Mouse (Mus musculus): ENCODE measurements around the gene Tjp2.
"Not testable (repeated sequence)": the region's sequence is repeated elsewhere in the genome, so short reads cannot be mapped to it uniquely, and the experiment has no call there.

The Tjp2 gene

GRCm38 (mm10) chr19:24224500-24225304 lies at the start of gene Tjp2:
Gene Tjp2 (minus strand): TSS chr19:24225030.
- peak; percentile 24 to 33 for DNase-seq

GRCm38 (mm10) chr19:24274281-24274680 lies 49.5 kb upstream of the Tjp2 start:
- no peak for DNase-seq

DNA sequence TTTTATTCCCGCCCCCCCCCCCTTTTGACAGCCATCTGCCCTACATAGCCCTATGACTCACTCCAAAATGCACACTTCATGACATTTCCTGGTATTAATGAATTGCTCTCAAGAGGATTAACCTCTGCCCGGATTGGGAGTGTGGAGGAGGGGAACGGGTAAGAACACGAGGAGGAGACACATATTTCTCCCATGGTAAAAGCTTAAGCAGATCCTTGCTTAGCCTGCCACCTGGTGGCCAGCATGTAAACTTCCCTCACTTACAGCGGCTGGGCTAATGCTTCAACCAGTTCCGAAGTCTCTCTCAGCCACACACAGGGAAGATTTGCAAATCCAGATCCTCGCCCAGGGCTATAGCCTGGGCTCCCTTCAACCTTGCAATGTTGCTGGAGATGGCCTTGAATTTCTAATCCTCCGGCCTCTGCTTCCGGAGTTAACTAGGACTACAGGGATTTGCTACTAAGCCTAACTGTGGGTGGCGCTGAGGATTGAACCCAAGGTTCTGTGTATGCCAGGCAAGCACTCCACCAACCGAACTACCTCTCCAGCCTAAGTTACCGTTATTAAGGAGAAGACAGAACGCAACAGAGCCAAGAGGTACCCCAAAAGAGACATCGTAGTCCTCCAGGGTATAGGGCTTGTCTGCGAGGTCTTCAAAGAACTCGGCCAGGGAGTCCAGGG lies 47.1 kb upstream of the Tjp2 start:
- DNase-seq: peak; percentile 35 to 75

DNA sequence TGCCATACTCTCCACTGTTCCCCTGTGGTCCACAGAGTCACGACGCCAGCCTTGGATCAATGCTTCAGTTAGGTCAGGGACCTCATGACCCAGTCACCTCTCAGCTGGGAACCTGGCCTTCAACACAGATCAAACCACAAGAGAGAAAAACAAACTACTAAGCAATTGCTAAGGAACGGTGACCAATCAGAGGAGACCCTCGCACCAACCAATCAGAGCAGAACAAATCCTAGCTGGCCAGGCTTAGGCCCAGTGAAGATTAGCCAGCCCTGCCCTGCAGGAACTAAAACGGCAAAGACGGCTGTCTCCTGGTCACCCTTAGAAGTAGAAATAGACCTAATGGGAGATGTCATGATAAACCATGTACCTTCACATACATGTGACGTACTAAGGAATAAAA lies 46.5 kb upstream of the Tjp2 start:
- DNase-seq: no peak

GRCm38 (mm10) chr19:24268531-24268930 lies 43.7 kb upstream of the Tjp2 start:
- no peak for DNase-seq

DNA sequence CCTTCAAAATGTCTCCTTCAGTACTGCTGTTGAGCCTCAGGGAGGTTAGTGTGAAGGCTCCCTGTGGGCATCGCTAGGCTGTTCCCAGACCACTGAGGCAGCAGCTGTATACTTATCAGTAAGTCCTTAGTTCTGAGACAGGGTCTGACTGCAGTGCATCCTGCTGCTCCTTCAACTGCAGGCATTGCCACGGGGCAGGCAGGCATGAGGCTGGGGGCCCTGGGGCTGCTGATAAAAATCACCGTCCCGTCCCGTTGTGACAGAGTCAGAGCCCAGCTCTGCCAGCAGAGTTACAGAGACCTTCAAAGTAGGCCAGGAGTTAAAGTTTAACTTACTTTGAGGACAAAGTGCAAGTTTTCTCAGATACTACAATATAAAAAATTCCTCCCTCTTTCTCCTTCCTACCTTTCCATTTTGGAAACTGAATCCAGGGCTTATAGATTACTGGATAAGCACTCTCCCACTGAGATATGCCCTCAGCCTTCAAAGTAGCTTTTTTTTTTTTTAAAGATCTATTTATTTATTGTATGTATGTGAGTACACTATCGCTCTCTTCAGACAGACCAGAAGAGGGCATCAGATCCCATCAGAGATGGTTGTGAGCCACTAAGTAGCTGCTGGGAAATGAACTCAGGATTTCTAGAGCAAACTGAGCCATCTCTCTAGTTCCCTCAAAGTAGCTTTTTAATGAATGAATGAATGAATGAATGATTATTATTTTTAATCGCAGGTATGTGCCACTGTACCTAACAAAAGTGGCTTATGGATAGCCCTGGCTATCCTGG lies 41.4 kb upstream of the Tjp2 start:
- DNase-seq: no peak

DNA sequence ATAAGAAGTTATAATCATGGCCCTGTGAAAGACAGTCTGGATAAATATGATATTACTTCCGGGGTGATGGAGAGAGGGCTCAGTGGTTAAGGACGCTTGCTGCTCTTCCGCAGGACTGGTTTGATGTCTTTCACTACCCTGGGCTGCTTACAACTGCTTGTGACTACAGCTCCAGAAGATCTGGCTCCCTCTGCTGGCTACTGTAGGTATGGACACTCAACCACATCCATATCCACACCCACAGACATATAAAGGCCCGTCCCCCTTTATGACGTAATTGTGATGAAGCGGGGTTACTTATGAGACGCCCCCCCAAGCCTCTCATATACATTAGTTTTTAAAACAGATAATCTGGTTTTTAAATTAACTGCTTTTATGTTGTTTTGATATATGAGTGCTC lies 40.2 kb upstream of the Tjp2 start:
- peak; percentile 18 to 73 for DNase-seq

DNA sequence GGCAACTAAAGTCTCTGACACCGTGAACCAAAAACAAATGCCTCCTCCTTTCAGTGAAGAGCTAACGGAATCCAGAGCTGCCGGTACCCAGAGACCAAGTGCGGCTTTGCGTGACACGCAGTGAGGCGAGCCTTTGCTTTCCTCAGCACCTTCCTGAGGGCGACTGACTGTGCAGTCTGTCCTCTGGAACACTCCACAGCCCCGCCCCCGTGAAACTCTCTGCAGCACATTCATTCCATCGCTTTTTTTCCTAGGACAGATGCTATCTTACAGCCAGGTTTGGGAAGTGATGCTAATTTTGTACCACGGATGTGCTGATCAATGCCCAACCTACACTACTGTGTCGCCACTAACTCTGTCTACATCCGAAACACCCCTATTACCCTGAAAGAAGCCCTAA lies 37.9 kb upstream of the Tjp2 start:
- no peak for DNase-seq

GRCm38 (mm10) chr19:24259390-24260351 lies 34.8 kb upstream of the Tjp2 start:
- DNase-seq: no peak

GRCm38 (mm10) chr19:24258368-24258767 lies 33.5 kb upstream of the Tjp2 start:
- no peak for DNase-seq

GRCm38 (mm10) chr19:24257962-24258361 lies 33.1 kb upstream of the Tjp2 start:
- DNase-seq: no peak

GRCm38 (mm10) chr19:24253657-24254260 lies 28.9 kb upstream of the Tjp2 start:
- DNase-seq: no peak

- no peak for DNase-seq
These were observed 27.0 kb upstream of the Tjp2 start for GRCm38 (mm10) chr19:24251869-24252268.

GRCm38 (mm10) chr19:24243340-24243739 lies 18.5 kb upstream of the Tjp2 start:
- DNase-seq: no peak

DNA sequence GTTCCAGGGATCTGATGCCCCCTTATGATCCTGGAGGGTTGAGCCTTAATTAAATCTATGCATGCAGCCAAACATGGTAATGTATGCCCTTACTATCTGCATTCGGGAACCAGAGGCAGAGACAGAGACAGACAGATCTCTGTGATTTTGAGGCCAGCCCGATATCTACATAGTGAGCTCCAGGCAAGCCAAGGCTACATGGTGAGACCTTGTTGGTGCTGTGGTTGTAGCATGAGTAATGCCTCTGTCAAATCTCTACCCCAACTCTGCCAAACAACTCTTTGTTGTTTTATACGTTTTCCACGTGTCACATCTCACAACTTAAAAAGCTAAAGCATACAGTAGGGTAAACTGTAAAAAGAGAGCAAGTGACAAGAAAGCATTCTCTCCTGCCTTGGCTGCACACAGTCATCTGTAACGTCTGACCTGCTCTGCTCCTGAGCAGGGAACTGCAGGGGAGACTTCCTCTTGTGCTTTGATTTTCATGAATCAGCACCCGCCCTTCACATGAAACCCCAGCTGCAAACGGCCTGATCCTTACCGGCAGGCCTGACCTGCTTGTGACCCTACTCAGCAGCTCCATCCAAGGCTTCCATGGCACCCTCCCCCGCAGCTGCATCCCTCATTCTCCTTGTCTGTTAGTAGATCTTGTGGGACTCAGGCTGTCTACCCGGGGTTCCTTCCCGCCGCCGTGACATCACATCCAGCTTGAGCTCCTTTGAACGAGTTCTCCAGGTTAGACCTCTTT lies 17.1 kb upstream of the Tjp2 start:
- DNase-seq: no peak

DNA sequence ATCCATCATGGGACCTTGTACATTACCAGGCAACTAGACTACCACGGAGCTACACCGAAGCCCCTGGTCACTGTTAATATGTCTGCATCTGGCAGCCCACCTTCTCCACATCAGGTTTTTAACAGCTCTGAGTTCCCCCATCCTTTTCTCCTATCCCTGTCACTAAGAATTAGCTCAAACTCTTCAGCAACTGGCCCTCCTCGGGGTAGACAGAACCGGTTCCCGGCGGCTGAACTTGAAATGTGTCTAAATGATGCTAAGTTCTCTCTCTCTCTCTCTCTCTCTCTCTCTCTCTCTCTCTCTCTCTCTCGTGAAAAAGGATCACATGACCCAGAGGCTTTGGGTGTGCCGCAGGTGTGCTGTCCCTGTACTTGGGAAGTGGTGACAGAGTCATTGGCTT lies 16.4 kb upstream of the Tjp2 start:
- no peak for DNase-seq

- DNase-seq: no peak
These were observed 13.2 kb upstream of the Tjp2 start for GRCm38 (mm10) chr19:24238011-24238410.

GRCm38 (mm10) chr19:24232356-24232755 lies 7.5 kb upstream of the Tjp2 start:
- DNase-seq: not testable (repeated sequence)

DNA sequence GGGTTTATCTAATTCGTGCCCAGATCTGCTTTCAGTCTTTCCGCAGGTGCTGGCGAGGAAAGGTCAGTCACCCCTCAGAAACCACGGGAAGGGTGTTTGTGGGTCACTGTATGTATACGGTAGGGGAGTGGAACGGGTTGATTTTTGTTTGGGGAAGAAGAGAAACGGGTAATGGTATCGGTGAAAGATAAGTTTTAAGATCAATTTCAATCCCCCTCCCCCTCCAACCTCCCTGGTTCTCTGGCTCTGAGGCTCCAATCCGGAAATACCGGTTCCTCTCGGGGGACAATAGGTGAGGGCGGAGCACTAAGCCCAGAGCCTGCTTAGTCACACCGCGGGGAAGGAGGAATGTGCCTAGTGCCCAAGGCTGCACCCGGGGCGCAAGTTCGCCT lies 471 bp upstream of the Tjp2 start:
- DNase-seq: peak in 1 of 2 experiments; percentile 15

DNA sequence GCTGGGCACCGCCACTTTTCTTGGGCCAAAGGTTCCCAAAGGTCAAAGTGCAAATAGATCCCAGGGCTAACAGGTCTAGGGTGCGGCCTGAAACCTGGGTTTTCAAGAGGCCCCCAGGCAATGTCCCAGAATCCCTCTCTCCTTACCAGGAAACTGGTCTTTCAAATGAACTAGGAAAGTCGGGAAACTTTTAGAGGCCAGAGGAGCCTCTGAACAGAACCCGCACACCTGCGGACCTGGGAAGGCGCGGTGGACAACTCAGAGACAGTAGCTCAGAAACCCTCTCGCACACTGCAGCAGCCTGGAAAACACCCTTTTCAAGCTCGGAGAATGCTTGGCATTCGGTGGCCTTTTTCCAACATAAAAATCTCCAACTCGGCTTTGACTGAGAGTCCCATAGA lies 979 bp downstream of the Tjp2 start:
- DNase-seq: no peak

DNA sequence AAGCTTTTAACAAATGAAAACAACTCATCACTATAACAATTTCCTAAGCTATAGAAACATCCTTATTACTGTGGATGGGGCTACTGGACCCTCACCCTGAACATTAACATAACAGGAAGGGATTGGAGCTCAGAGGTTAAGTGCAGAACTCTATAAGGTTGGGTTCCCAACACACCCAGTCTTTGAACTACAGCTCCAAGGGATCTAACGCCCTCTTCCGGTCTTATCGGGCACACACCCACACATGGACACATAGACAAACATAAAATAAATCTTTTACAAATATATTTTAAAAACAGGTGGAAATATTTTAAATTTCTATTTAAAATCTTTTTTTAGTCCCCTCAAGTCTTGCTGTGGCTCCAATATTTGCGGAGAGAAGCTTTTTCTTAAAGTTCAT lies 3.4 kb downstream of the Tjp2 start:
- DNase-seq: no peak
